Mouse (Mus musculus): ENCODE measurements at regions not wholly inside any gene's neighbourhood (a gene's known extent, or its start where the extent isn't known, plus 50 kb on each side); places are given as distances from the start of the nearest gene placed in this dataset.
"Not testable (repeated sequence)": the region's sequence is repeated elsewhere in the genome, so short reads cannot be mapped to it uniquely, and the experiment has no call there.

DNA sequence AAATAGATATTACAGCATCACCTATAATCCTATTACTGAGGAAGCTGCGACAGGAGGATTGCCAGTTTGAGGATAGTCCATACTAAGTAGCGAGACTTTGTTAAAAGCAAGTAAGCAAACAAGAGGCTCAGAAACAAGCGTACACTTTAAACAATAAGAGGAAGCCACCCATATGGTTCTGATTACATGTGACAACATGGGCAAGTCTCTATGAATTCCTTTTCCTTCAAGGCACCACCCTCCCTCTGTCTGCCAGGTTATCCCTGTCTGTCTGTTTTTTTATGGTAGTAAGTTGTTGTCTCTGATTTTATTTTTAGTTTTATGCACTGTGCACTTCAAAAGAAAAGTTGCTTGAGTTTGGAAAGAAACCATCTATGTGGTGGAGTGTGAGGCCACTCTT lies 76.8 kb upstream of the Tars start:
- no peak for DNase-seq (ENCODE audit: low spot score)

DNA sequence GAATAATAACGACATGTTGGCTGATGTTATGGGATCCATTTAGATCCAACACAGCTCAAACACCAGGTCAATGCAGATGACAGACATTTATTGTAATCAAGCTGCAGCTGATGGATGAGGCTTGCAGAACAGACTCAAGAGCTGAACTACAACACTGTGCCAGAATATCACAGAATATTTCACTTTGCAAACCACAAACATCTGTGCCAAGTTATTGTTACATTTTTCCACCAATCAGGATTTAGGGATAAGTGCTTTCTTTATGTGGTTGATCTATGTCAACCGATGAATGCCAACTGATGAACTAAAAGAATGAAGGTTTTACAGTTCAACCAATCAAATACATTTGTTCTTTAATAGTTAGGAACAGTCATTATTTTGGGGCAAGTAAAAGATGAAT lies 63.9 kb upstream of the Tars start:
- DNase-seq (ENCODE audit: low spot score), result no peak

DNA sequence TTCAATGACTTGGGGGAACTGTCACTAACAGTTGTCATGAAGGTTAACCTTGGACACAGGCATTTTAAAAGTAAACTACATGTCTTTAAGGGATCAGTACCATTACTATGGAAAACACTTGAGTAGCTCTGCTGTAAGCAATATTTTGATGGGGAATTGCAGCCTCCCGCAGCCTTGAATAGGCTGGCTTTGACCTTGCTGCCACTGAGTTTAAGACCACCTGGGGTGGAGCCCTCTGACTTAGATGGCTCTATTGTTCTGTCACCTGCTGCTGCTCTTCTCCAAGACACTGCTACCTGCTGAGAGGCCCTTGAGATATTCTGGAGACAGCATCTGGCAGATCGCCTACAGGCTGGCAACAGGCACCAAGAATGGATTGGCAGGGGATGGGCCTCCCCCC lies 62.1 kb upstream of the Tars start:
- not testable (repeated sequence) for DNase-seq (ENCODE audit: low spot score)

DNA sequence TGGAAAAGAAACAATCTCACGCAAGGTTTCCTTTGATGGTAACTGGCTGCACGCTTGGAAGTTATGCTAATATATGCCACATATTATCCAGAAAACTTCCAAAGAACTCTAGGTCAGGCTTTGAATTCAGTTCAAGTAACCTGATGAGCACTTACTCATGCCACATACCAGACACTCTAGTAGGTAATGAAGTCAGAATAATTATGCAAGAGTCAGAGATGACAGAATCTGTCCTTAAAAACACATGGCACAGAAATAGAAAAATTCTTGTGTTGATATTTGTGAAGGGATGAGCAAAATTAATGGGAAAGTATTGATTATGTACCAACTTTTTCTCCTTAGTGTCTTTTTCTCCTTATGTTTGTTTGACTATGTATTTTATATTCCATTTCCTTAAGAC lies 59.8 kb upstream of the Tars start:
- no peak for DNase-seq (ENCODE audit: low spot score)

DNA sequence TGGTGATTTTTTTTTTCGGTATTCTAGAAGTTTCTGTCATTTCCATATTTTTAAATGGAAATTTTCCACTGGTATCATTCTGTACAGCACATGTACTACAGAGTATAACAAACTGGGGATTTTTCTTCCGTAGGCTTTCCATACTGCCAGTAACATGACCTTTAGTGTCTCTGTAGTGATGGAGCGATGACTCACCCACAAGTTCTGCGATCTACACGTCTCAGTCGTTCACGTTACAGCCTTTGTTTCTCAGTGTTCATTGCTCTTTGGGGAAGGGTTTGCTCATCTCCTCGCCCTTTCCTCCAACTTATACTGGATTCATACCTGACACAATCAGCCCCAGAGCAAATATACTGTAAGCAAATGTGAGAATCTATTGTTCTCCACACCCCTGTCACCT lies 57.8 kb upstream of the Tars start:
- DNase-seq (ENCODE audit: low spot score), result no peak

DNA sequence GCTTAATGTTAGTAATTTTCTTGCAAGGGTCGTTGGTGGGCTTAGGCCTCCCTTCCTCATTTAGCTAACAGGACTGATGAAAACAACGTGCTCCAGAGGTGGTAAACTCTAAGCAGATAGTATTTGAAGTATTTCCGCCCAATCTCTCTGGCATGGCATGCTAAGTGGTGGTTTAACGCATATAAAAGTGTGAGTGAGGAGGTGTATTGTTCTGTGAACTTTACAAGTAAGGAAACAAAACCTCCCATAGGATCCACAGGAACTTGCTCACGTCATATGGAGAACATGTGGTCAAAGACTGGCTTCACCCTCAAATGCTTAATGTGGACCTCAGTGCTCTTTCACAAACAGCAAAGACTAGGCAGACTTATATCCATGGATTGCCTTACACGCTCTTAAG lies 56.5 kb upstream of the Tars start:
- DNase-seq (ENCODE audit: low spot score), result no peak

DNA sequence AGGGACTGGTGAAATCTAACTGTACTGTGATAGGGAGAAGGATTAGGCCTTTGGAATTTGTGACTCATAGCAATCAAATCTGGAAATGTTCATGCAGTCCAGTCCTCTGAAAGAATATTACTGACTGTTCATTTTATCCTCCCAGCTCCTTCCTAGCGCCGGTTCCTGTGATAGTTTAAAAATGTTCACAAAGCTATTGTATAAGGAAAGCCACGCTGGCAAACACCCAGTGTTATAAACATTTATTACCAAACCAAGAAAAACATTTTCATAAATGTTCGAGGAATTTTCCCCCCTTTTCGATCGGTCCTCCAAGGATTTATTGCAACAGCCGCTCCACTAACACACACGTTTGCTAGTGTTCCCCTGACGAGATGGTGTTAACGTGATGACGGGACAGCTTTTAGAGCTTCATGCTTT lies 55.9 kb upstream of the Tars start:
- DNase-seq (ENCODE audit: low spot score), result no peak

DNA sequence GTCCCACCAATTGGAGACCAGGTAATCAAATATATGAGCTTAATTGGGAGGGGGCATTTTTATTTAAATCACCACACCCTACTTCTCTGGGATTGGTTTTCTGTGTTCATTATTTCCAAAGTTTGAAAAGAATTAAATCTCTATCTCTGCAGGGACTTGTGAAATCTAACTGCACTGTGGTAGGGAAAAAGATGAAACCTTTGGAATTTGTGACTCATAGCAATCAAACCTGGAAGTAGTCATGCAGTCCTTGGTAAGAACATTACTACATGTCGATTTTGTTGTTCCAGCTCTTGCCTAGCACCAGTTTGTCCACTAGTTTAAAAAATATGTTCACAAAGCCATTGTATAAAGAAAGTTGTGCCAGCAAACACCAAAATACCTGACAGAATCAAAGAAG lies 54.5 kb upstream of the Tars start:
- DNase-seq (ENCODE audit: low spot score), result no peak

DNA sequence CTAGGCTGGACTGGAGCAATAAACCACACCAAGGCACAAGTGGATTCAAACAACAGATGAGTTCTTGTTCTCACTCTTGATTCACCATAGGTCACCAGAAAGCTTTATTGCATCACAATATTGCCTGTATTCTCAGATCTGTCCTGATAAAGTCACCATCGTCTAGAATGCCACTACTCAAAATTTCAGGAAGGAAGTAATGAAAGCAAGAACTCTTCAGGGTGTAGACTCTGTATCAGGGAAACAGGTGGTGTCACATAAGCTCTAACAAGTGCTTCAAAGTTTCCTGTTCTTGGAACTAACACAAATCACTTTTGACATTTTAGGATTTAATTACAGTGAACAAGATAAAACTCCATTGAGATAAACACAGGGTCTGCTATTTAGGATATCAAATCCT lies 52.2 kb upstream of the Tars start:
- no peak for DNase-seq (ENCODE audit: low spot score)

Measured in testis, postnatal 14 days (tissue).